Mouse (Mus musculus) liver, postnatal 0 days (tissue): ENCODE data around the gene Card6.

Experiments
- CTCF ChIP-seq: sonication (generic); IDR thresholded peaks from 2 replicates; pipeline ENCODE4 v1.5.1; 2016; ENCODE audit warnings: antibody characterized with exemption, low read depth
- EP300 ChIP-seq: IDR thresholded peaks from 2 replicates; pipeline ENCODE4 v1.6.1; 2016; ENCODE audit warnings: antibody characterized with exemption, low read depth, mild to moderate bottlenecking

- TF ChIP-seq CTCF (no peak), EP300 (no peak)
These were observed 20.9 kb upstream of the Card6 start for GRCm38 (mm10) chr15:5129111-5129805.
